Mouse (Mus musculus) layer of hippocampus, adult 8-10 months (tissue): ENCODE measurements at regions not wholly inside any gene's neighbourhood (a gene's known extent, or its start where the extent isn't known, plus 50 kb on each side); places are given as distances from the start of the nearest gene placed in this dataset.

Source experiments
- DNase-seq, 2 experiments: peaks; one replicate each; pipeline ENCODE4 v3.0.0; 2022; ENCODE audit warnings: low spot score in 2 of 2

DNA sequence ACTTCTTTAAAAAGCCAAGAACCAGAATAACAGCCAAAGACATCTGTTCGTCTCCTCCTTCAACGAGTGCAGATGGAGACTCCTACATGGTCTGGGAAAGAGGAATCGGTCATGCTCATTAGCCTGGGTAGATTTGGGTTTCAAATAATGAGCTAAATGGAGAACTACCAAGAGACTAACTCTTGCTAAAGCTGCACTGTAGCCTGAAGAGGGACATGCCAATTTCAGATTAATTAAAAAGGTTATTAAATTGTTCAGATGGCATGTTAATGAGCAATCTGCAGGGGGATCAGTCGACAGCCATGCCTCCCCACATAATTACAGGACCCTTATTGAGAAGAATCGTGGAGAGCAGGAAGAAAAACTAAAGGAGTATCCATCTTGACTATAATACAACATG lies 386.1 kb downstream of the Nedd1 start:
- no peak for DNase-seq

DNA sequence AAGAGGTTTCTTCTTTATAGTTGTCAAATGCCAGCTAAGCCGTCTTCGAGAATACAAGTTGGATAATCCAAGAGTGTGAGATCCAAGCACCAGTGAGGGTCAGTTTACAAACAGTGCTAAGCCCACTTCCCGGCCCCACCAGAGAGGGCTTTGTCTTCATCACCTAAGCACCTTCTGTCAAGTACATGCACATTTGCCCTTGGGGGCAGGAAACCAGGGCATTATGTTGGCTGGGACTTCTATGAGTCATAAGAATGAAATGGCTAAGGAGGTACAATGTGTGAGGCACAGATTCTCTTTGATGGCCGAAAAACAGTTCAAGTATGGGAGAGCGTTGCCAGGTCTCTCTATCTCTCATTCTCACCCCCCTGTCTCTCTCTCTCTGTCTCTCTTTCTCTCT lies 387.1 kb downstream of the Nedd1 start:
- no peak for DNase-seq

DNA sequence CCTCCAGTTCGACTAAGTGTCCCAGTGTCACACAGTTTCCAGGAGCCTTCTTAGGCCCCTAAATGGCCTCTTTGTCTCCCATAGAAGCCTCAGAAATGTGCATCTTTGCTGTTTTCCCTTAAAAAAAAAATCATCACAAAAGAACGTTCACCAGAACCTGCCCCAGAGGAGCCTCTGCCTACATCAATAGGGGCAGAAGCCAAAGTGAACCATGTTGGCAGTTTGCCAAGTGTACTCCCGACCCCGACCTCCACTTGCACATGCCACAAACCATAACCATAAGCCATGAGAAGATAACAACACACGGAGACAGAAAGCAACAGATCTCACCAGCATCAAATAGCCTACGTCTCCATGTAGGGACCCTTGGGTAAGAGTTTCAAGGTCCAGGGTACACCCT lies 388.4 kb downstream of the Nedd1 start:
- no peak for DNase-seq

DNA sequence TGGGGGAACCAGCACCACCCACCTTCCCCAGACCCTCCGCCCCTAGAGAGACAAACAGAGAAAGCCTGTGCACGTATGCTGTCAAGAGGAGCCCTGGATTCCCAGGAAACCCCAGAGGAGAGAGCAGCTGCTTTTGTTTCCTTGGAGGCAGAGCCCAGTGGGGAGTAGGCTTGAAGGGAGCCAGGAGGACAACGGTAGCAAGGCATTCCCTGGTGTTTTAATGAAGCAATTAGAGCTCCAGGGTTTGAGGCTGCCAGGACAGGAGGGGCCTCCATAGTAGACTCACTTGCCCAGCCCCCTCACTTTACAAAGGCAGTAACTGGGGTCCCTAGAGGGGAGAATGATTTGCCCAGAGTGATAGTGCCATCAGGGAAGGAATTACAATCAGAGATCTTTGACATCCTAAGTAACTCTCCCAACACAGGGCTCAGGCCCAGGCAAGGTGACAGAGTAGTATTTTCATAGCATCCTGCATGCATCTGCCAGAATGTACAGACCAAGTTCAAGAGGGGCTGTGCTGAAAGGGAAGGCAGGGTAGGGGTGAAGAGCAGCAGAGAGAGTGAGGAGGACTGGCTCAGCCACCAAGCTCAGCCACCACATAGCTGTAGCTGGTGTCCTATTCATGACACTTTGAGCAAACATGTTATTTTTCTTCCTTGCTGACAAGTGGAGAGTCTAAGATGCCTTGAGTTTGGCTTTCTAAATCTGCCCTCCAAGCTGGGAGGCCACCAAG lies 389.0 kb downstream of the Nedd1 start:
- peak in 1 of 2 experiments; percentile 30 for DNase-seq

DNA sequence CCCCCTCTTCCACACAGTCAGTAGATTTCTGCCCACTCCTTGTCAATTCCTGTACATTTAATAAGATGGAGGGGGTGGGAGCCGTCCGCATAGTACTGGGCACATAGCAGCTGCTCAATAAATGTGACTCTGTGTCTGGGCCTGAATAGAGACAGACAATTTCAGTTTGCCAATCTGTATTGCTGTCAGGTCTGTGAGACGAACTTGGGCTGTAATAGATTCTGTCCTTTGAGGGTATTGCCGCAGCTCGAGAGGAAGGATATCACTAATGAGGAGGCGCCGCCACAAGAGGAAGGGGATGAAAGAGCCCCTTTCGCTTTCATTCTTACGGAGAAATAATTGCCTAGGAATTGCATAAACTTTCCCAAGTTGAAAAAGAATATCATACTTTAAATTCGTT lies 392.1 kb downstream of the Nedd1 start:
- DNase-seq = no peak

DNA sequence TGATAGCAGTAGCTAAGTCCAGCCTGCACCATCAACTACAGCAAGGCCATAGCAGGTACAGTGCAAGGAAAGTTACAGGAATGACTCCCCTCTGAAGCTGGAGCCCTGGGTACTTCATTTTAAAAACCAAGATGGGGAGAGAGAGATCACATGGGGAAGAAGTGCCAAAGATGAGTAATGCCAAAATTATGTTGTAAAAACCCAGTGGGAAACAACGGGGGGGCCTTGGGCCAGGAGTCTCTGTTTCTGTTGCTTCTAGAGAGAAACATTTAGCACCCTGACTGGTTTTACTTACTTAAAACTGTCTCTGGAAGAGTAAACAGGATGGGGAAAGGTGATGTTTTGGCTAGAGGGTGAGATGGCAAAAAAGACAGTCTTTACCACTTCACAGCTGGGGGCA lies 392.6 kb downstream of the Nedd1 start:
- no peak for DNase-seq

DNA sequence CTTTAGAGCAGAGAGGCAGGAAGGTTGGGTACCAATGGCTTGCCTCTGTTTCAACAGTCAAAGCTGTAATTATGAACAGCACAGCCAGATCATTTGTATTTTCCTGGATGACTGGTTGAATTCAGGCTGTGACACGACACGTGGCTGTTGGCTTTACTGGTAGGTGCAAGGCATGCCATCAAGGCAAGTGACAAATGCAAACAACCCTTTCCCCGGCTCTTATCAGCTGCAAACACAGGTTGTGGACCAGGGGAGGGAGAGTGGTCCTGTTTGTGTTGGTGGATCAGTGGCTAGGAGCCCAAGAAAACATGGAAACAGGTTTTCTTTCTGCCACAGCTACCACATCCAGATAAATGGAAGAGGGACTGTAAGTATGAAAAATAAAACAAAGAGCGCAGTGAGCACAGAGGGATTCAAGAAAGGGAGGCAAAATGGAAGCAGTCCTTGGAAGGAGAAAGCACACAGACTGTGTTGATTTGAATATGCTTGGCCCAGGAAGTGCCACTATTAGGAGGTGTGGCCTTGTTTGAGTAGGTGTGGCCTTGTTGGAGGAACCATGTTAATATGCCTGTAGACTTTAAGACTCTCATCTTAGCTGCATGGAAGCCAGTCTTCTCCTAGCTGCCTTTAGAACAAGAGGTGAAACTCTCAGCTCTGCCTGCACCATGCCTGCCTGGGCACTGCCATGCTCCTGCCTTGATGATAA lies 396.8 kb downstream of the Nedd1 start:
- no peak for DNase-seq

DNA sequence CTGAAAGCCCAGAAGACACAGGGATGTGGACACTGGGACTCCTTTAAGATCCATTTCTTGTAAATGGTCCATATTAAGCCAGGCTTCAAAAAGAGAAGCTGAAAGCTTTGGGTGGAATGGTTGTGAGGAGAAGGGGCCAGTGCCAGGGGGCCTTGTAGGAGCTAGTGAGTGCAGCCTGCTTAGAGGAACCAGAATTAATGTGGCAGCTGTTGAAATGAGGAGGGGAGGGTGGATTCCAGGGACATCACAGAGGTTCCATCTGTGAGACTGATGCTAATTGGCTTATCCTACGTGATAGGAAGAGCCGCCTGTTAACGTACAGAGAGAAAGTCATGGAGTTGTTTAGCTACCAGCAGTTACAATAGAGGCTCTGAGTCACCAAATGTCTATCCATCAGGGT lies 407.6 kb downstream of the Nedd1 start:
- no peak for DNase-seq

DNA sequence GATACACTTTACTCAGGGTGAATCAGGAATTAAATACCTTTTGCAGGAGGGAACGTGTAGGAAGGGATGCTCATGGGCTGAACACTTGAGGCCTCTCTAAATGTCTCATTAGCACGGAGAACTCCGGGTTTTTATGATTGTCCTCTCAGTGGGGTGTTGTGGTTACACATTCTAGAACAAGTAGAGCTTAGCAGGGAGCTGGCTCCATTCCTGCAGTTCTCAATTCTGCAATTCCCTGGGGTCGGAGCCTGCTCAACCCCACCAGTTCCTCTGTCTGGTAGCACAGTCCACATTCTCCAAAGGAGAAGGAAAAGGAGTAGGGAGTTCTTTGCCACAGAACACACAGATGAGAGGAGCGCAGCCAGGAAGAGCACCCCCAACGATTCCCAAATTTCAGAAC lies 409.9 kb downstream of the Nedd1 start:
- no peak for DNase-seq

DNA sequence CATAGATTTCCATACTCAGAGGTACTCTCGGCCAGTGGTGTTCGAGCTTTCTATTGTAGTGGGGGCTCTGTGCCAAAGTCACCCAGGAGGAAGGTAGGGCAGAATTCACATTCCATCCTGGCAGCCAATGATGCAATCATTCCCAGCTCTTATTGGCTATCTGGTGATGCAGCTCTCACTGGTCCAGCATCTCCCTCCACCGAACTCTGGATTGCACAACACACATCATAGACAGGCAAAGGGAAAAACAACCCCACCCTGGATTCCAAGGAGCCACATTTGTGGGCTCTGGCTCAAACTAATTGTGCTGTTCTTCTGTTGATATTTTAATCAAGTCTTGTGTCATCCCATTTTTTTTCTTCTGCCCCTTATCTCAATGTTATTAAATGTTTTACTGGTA lies 413.6 kb downstream of the Nedd1 start:
- no peak for DNase-seq

DNA sequence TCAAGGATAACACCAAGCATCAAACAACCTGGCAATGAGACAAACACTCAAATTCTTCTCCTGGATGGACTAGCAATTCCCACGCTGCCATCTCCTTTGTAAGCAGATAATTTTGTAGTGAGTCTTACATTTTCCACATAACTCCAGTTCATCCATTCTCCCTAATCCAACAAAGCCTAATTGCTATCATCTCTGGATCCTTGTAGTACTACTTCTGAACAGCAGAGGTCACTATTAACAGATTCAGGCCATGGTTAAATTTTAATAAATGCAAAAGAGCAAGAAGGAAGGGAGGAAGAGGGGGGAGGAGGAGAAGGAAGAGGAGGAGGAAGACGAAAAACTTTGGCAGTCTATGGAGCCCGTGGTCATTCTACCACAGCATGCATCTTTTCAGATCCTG lies 414.4 kb downstream of the Nedd1 start:
- no peak for DNase-seq

DNA sequence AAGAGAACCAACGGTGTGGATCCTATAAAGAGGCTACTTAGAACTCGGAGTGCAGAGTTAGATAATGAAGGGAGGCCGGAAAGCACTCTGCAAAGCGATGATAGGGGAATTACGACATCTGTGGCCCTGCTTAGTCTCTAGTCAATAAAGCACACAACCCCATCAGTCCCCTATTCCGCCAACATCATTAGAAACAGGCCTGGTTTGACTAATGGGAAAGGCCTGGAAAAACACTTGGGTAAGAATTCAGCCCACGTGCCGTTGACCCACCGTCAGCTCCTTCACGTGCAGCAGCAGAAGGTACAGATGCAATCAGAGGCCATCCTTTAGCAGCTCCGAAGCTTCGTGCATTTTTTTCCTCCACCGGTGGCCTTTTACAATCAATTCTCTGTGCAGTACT lies 423.5 kb downstream of the Nedd1 start:
- DNase-seq = no peak

DNA sequence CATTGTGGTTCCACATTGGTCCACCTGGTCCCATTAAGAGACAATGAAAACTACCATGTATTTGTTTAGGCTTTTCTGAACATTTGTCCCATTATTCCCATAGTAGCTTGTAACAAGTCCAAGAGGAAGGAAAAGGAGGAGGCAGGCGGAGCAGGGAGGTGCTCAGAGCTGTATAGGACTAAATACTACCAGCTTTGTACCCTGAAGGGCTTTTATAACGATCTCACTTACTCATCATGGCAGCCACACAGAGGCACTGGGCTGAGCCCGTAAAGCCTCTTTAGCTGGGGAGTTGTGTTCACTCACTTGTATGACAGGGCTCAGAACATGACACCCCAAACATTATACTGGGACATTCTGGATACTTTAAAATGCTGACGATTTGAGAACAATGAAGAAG lies 425.4 kb downstream of the Nedd1 start:
- DNase-seq = no peak

DNA sequence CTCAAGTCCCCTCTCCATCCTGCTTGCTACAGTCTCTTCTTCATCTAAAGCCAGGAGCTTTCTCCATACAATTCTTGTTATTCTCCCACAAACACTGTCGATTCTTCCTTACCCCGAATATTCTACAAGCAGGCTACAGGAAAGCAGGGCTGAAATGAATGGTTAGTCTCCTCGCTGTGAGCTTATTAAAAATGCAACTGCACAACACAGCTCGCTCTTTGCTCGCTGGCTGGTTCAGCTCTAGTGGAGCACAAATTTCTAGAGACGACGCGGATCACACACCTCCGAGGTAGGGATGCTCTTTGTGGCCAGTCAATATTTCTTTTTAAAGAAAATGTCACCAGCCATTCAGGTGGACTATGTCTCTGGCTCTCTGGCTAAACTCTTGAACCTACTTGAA lies 425.9 kb downstream of the Nedd1 start:
- DNase-seq = no peak

DNA sequence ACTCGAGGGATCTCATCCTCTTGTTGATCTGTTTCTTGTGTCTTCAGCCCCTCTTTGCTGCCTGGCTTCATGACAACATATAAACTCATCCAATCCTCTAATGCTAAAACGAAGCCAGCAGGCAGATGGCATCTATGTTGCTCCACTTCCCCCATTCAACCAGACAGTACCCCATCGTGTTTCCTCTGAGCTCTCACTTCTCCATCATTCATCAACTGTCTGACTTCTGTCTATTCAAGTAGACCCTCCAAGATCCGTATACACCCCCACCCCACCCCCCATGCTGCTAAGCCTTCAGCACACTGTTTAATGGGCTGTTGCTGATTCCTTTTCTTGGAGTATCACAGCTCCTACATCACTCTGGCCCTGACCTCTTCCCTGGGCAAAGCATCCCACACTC lies 429.0 kb downstream of the Nedd1 start:
- no peak for DNase-seq

DNA sequence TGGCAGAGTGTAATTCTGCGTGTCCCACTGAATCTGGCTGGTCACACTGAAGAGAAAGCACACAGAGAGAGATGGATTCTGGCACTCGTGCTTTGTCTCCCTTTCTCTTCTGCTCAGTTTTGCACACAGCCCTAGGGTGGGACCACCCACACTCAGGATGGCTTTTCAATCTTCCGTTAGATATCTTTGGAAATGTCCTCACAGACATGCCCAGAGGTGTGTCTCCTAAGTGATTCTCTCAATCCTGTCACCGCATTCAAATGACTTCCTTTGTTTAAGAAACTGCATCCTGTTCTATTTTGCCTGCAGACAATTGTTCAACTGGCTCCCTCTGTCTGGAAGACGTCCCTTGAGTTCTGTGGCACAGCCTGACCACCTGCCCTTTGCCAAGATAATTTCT lies 433.0 kb downstream of the Nedd1 start:
- DNase-seq = no peak

DNA sequence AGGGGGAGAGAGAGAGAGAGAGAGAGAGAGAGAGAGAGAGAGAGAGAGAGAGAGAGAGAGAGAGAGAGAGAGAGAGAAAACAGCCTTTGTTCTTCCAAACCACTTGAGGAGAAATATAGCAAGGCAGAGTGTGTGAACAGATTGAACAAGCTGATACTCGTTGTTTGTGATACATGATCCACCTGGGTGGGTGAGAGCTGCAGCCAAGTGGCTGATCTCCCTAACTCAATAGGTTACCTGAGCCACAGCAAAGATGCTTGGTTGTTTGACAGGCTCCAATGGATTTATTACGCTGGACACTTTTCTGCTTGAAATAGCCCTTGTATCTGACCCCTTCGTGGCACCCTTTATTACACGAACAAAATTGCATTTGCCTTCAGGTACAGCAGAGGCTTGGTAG lies 438.0 kb downstream of the Nedd1 start:
- DNase-seq = no peak

DNA sequence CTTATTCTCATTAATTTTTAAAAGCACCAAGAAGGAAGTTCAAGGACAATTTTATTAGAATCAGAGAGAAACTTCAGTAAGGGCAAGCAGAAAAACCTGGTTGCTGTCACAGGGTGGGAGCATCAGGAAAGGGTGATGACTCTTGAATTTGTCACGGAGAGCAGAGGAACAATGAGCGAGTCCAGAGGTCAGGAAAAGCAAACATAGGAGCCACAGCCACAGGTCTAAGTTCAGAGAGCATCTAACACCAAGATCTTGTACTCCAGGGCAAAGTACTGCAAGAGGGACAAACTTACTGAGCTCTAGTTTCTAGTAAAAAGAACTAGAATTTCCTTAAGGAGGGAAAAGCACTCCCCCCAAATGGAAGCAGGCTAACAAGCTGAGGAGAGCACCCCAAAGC lies 444.2 kb downstream of the Nedd1 start:
- DNase-seq = no peak

DNA sequence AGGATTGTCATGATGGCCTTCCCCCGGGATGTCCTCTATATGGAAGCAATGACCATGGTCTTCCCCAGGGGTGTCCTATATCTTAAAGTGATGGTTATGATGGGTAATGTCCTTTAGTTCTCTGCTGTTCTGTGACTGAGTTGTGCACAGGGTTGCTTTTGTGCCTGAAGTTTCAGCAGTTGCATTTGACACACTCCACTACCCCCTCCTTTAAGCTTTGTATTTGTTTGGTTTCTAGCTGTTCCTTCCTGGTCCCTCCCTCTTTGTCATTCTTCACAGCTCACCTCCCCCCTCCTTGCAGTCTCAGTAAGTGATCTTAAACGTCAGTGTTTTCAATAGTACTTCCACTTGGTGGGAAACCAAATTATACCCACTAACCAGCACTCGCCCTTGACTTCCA lies 464.4 kb downstream of the Nedd1 start:
- no peak for DNase-seq

DNA sequence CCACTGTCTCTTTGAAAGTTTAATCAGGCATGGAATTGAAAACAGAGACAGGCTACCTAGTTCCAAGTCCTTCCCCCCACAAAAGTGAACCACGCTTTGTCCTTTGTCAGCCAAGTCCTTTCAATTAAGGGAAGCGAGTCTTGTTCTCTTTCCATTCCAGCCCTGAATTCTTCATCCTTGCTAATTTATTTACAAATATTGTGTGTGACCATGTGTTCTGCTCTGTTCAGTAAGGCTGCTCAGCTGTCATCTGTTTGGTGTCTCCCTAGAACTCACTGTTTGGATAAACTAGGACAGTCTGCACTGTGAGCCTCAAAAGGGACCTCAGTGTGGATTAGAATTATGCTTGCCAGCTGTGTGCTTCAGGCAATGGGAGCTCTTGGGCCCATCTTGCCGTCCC lies 473.6 kb downstream of the Nedd1 start:
- peak; percentile 22 to 35 for DNase-seq

DNA sequence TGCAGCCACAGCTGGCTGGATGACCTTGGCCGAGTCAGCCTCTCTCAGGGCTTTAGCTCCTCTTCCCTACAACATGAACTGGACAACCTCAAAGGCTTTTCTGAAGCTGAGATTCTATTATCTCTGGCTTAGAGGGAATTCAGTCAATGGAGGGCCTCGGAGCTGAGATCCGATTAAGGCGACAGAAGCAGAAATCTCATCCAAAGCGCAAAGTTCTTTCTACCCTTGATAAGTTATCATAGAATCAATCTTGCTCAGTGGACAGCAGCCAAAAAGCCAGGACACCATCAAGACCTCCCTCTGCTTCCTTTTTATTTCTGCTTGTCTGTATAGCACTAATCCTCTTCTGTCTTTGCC lies 474.8 kb downstream of the Nedd1 start:
- DNase-seq = no peak

DNA sequence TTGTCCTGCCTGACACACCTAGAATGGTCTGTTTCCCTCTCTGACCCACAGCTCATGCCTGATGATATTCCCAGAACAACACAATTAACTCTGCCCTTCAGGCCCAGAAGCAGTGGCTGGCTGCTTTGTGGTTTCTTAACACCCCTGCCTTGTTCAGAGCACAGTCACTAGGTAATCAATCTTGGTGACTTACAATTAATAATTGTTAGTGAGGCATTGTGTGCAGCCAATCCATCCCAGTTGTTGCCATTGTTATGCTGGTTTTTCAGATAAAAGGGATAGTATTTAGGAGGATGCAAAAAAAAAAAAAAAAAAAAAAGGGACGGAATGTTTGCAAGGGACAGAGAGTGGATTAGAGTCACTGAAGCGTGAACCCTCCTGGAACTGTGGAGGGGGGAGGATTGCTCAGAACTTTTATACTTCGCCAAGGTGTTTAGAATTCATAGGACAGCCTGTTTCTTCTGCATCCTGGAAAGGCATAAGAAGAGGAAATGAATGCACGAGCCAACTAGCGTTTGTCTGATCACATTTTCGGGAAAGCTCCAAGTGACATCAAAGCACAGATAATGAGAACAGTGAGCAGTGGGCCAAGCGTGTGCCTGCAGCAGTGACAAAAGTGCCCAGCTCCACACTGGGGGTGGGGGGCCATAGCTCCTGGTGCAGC lies 475.3 kb downstream of the Nedd1 start:
- peak; percentile 9 to 11 for DNase-seq
